Mouse (Mus musculus): ENCODE data around the gene Acox1. TPM values are rescaled to one million over a fixed set of nuclear protein-coding genes. Genes with fewer than 3 reads are reported as not detected.
A peak's percentile ranks its signal among the peaks of the same experiment; 100 is the strongest.

Gene Acox1
- polyA plus RNA-seq, 1 experiment from 2014 or later, result 304 TPM

DNA sequence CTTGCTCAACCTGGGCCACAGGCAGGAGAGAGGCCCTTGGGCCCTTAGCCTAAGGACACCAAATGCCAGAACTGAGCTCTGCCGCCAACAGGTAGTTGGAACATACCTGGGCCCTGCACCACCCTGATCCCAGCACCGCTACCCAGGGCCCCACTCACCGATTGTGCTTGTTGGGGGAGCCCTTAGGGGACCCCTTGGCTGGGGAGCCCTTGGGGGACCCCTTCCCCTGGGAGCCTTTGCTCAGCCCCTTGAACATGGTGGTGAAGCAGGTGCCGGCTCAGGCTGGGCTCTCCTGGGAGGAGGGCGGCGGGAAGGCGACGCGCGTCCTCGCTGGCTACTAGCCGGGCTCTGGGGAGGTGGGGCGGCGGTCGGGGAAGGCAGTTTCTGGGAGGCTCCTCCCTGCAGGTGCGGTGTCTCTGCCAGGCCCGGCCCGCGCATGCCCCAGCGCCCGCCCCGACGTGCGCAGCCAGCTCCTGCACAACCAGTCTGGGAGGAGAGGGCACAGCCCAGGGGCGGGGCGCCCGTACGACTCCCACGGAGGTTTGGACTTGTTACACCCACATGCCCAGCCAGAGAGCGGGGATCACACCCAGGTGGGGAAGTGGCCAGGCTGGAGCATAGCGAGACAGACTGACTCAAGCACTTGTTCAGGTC is 39.0 kb upstream of the Acox1 start, which contains the start of gene Evpl:
Evpl (minus strand) TSS at position 336 of the 654 bp plus-strand sequence.
- H3K4me2 ChIP-seq (ENCODE audit: low read depth, low read length), result peak within 1 kb of the TSS; percentile 62
- TF ChIP-seq EP300 (IDR thresholded peaks at IDR 0.05; ENCODE audit: low read depth), result no peak
- 0 out of 2 replicates have a peak, but pooled peaks cover 7% of the 10 kb centered on the region for H3K27me3 ChIP-seq (ENCODE audit: insufficient read depth, low read length)
- H3K36me3 ChIP-seq (replicated peaks; ENCODE audit: insufficient read depth, low read length), result no peaks in the 10 kb centered on the region
- peak; percentile 75 for DNase-seq
- no peak within 1 kb of the TSS for H3K9ac ChIP-seq (replicated peaks)
- peak; percentile 89 for ATAC-seq
- H3K9me3 ChIP-seq (ENCODE audit: low read length), result no peaks in the 10 kb centered on the region
- no peak within 1 kb of the TSS for H3K27ac ChIP-seq (ENCODE audit: low read depth)
- peak within 1 kb of the TSS; percentile 20 for H3K4me3 ChIP-seq (ENCODE audit: low read depth, low read length)
- peaks cover 5% of the 10 kb centered on the region for H3K4me1 ChIP-seq (ENCODE audit: insufficient read depth)
- 23% methylated on average over 26 of the region's 31 CpGs for WGBS (ENCODE audit: insufficient replicate concordance)

DNA sequence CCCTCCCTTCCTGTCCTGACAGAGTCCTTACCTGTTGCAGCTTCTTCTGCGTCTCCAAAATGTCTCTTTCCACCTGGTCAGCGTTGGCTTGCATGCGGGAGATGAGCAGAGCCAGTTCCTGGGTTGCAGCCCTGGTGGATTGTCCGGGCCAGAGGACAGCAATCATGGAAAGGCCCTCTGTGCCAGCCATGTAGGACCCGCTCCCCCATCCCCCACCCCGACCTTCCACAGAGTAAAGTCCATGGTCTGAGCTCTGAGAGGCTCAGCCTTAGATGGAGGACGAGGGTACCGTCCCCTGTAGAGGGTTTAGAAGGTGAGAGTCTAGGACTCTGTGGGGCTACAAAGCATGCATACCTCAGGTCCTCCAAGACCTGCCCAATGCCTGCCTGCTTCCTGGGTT is 36.1 kb upstream of the Acox1 start:
- TF ChIP-seq EP300 (IDR thresholded peaks at IDR 0.05; ENCODE audit: low read depth), result no peak
- no peak for TF ChIP-seq CTCF (IDR thresholded peaks at IDR 0.05; ENCODE audit: low read depth)
- H3K27me3 ChIP-seq (ENCODE audit: insufficient read depth, low read length), result 0 out of 2 replicates have a peak, but pooled peaks cover 7% of the 10 kb centered on the region
- no peak overlapping the region for H3K4me2 ChIP-seq (ENCODE audit: low read depth, low read length)
- H3K36me3 ChIP-seq (replicated peaks; ENCODE audit: insufficient read depth, low read length), result no peaks in the 10 kb centered on the region
- no peak overlapping the region for H3K9ac ChIP-seq (replicated peaks)
- H3K4me1 ChIP-seq (ENCODE audit: insufficient read depth), result peaks cover 5% of the 10 kb centered on the region
- H3K9me3 ChIP-seq (ENCODE audit: low read length), result no peaks in the 10 kb centered on the region
- DNase-seq, result peak; percentile 25
- H3K27ac ChIP-seq (ENCODE audit: low read depth), result no peak overlapping the region
- ATAC-seq, result no peak
- 67% methylated on average over 8 of the region's 8 CpGs for WGBS (ENCODE audit: insufficient replicate concordance)
- no peak overlapping the region for H3K4me3 ChIP-seq (ENCODE audit: low read depth, low read length)

- Histone ChIP-seq H3K36me3 (replicated peaks; ENCODE audit: insufficient read depth, low read length) (no peaks in the 10 kb centered on the region), H3K9me3 (ENCODE audit: low read length) (no peaks in the 10 kb centered on the region), H3K27ac (ENCODE audit: low read depth) (no peak overlapping the region), H3K9ac (replicated peaks) (no peak overlapping the region), H3K4me1 (ENCODE audit: insufficient read depth) (no peaks in the 10 kb centered on the region), H3K4me3 (ENCODE audit: low read depth, low read length) (no peak overlapping the region), H3K27me3 (ENCODE audit: insufficient read depth, low read length) (no peaks in the 10 kb centered on the region), H3K4me2 (ENCODE audit: low read depth, low read length) (no peak overlapping the region)
- peak; percentile 16 for DNase-seq
- TF ChIP-seq EP300 (IDR thresholded peaks at IDR 0.05; ENCODE audit: low read depth) (no peak), CTCF (IDR thresholded peaks at IDR 0.05; ENCODE audit: low read depth) (no peak)
- ATAC-seq, result no peak
- 49% methylated on average over 17 of the region's 17 CpGs for WGBS (ENCODE audit: insufficient replicate concordance)
Measured at GRCm38 (mm10) chr11:116232427-116232826, 33.6 kb upstream of the Acox1 start.

- ATAC-seq (no peak), DNase-seq (no peak)
- WGBS (ENCODE audit: insufficient replicate concordance), result 75% methylated on average over 4 of the region's 4 CpGs
- H3K4me2 ChIP-seq (ENCODE audit: low read depth, low read length), result no peak overlapping the region
- H3K4me1 ChIP-seq (ENCODE audit: insufficient read depth), result no peaks in the 10 kb centered on the region
- no peak overlapping the region for H3K27ac ChIP-seq (ENCODE audit: low read depth)
- no peak overlapping the region for H3K9ac ChIP-seq (replicated peaks)
- no peak for TF ChIP-seq EP300 (IDR thresholded peaks at IDR 0.05; ENCODE audit: low read depth)
- TF ChIP-seq CTCF (IDR thresholded peaks at IDR 0.05; ENCODE audit: low read depth), result no peak
- H3K9me3 ChIP-seq (ENCODE audit: low read length), result no peaks in the 10 kb centered on the region
- no peak overlapping the region for H3K4me3 ChIP-seq (ENCODE audit: low read depth, low read length)
- no peaks in the 10 kb centered on the region for H3K36me3 ChIP-seq (replicated peaks; ENCODE audit: insufficient read depth, low read length)
- H3K27me3 ChIP-seq (ENCODE audit: insufficient read depth, low read length), result peaks cover 2% of the 10 kb centered on the region
Measured at GRCm38 (mm10) chr11:116228699-116229098, 29.9 kb upstream of the Acox1 start.

- Histone ChIP-seq H3K27me3 (ENCODE audit: insufficient read depth, low read length) (peaks cover 25% of the 10 kb centered on the region), H3K9me3 (ENCODE audit: low read length) (no peaks in the 10 kb centered on the region), H3K4me3 (ENCODE audit: low read depth, low read length) (no peak overlapping the region), H3K27ac (ENCODE audit: low read depth) (no peak overlapping the region), H3K4me2 (ENCODE audit: low read depth, low read length) (no peak overlapping the region), H3K9ac (replicated peaks) (no peak overlapping the region), H3K36me3 (replicated peaks; ENCODE audit: insufficient read depth, low read length) (no peaks in the 10 kb centered on the region), H3K4me1 (ENCODE audit: insufficient read depth) (no peaks in the 10 kb centered on the region)
- ATAC-seq, result peak; percentile 59
- 0% methylated on average over 2 of the region's 2 CpGs for WGBS (ENCODE audit: insufficient replicate concordance)
- peak; percentile 94 for TF ChIP-seq CTCF (IDR thresholded peaks at IDR 0.05; ENCODE audit: low read depth)
- TF ChIP-seq EP300 (IDR thresholded peaks at IDR 0.05; ENCODE audit: low read depth), result no peak
- DNase-seq, result peak; percentile 92
Measured at GRCm38 (mm10) chr11:116226414-116226813, 27.6 kb upstream of the Acox1 start.

DNA sequence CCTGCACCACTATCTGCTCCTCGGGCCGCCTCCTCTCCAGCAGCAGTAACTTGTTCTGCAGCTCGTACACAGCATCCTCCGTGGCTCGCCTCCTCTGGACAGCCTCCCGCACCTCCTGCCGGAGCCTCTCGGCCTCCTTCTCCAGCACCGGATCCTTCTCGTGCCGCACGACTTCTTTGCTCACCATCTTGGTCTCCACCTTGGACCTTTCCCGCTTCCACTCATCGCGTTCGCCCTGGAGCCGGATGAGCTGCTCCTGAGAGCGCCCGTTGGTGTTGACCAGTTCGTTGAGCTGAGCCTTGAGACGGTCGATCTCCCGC is 23.9 kb upstream of the Acox1 start:
- Histone ChIP-seq H3K27ac (ENCODE audit: low read depth) (no peak overlapping the region), H3K4me1 (ENCODE audit: insufficient read depth) (peaks cover 27% of the 10 kb centered on the region), H3K4me2 (ENCODE audit: low read depth, low read length) (peak overlapping the region; percentile 59), H3K9ac (replicated peaks) (peak overlapping the region; percentile 6; the same call in 1 of the 2 replicates), H3K27me3 (ENCODE audit: insufficient read depth, low read length) (peaks cover 29% of the 10 kb centered on the region), H3K9me3 (ENCODE audit: low read length) (no peaks in the 10 kb centered on the region), H3K36me3 (replicated peaks; ENCODE audit: insufficient read depth, low read length) (no peaks in the 10 kb centered on the region), H3K4me3 (ENCODE audit: low read depth, low read length) (peak overlapping the region; percentile 19)
- no peak for TF ChIP-seq EP300 (IDR thresholded peaks at IDR 0.05; ENCODE audit: low read depth)
- no peak for TF ChIP-seq CTCF (IDR thresholded peaks at IDR 0.05; ENCODE audit: low read depth)
- DNase-seq (peak; percentile 18), ATAC-seq (no peak)
- WGBS (ENCODE audit: insufficient replicate concordance), result 16% methylated on average over 23 of the region's 23 CpGs

Data from liver, postnatal 0 days (tissue).